Mouse (Mus musculus) testis, adult 2 months (tissue): ENCODE results near the gene Caprin1.

ENCODE experiments used
- CTCF ChIP-seq: fragments of 200-500 bp; IDR thresholded peaks from 2 replicates; pipeline ENCODE4 v1.5.1; 2012; ENCODE audit warnings: low read depth, mild to moderate bottlenecking, inconsistent platforms, low read length, moderate library complexity; ENCODE audit not compliant: control insufficient read depth, insufficient read depth, insufficient replicate concordance
- POLR2A ChIP-seq: fragments of 200-500 bp; IDR thresholded peaks from 2 replicates; pipeline ENCODE4 v1.6.1; 2012; ENCODE audit warnings: low read depth, mild to moderate bottlenecking, inconsistent platforms, low read length, moderate library complexity; ENCODE audit not compliant: control insufficient read depth

DNA sequence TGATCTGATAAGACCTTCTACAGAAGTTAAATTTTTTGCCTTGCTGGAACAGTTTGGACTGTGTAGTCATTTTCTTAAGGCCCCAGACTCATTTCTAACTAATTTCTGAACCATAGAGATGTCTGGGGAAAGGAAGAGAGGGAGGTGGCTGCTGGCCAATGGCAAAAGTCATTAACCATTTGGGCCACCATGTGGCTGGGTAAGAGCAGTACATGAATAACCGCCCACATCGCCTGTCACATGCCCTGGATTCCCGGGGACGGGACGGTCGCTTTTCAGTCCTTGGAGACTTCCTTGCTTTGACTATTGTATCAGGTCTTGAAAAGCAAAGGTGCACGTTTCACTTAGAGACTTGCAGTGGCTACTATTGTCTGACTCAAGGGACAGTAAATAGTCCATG is 25.1 kb upstream of the Caprin1 start:
- TF ChIP-seq POLR2A (no peak), CTCF (no peak)
